Mouse (Mus musculus) cerebellum, adult 2 months (tissue): Measurements from ENCODE around the gene Mccc2.

Experiments
- CTCF ChIP-seq: fragments of 200-500 bp; IDR thresholded peaks from 2 replicates; pipeline ENCODE4 v1.5.1; 2011; ENCODE audit warnings: low read depth, mild to moderate bottlenecking, control low read depth, low read length, moderate library complexity, borderline replicate concordance; ENCODE audit not compliant: insufficient read depth
- POLR2A ChIP-seq: fragments of 200-500 bp; IDR thresholded peaks from 2 replicates; pipeline ENCODE4 v1.6.1; 2011; ENCODE audit warnings: low read length, control low read depth, borderline replicate concordance; ENCODE audit not compliant: insufficient read depth

DNA sequence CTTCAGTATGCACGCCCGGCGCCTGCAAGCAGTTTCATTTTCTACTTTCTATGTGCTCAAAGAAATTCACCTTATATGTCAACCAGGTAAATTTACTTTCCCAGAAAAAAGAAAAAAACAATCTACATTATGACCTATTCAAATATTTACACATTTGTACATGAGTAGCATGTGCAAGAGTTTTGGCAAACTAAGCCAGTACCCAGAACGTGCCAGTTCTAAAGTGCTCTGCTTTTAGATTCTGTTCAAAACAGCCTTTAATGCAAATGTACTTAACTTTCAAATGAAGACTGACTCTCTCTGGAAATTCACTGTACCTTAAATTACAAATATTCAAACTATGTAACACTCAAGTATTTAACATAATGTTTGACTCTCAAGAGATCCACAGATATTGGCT lies 25.8 kb downstream of the Mccc2 start:
- TF ChIP-seq POLR2A (no peak), CTCF (no peak)
